Mouse (Mus musculus) kidney, embryonic 16.5 days (tissue): ENCODE measurements around the gene Slc44a1. TPM values are rescaled to one million over a fixed set of nuclear protein-coding genes. Genes with fewer than 3 reads are reported as not detected.

Experiments used
- ATAC-seq: fragments of 200-750 bp; cut with Nextera tagmentation; 2 replicates; pipeline ENCODE4 v1.8.0; 2017; ENCODE audit warnings: moderate TSS enrichment; ENCODE audit not compliant: low FRiP score, low TSS enrichment
- H3K27ac ChIP-seq: fragments of 300-500 bp; sonication (generic); 2 replicates; pipeline ENCODE4 v1.5.1; 2014; ENCODE audit warnings: low read length
- H3K27me3 ChIP-seq: fragments of 300-500 bp; sonication (generic); 2 replicates; pipeline ENCODE4 v1.6.1; 2014; ENCODE audit warnings: low read length, control low read depth, mixed read lengths; ENCODE audit not compliant: insufficient read depth
- H3K36me3 ChIP-seq: fragments of 300-500 bp; sonication (generic); 2 replicates; pipeline ENCODE4 v1.6.1; 2014; ENCODE audit warnings: low read length, control low read depth, mixed read lengths; ENCODE audit not compliant: insufficient read depth
- H3K4me1 ChIP-seq: fragments of 300-500 bp; sonication (generic); 2 replicates; pipeline ENCODE4 v1.6.1; 2014; ENCODE audit warnings: low read length, control low read depth, mixed read lengths; ENCODE audit not compliant: insufficient read depth
- H3K4me2 ChIP-seq: fragments of 300-500 bp; sonication (generic); replicated peaks from 2 replicates; pipeline ENCODE4 v1.6.1; 2014; ENCODE audit warnings: low read depth, low read length
- H3K4me3 ChIP-seq: fragments of 300-500 bp; sonication (generic); 2 replicates; pipeline ENCODE4 v1.5.1; 2014; ENCODE audit warnings: mild to moderate bottlenecking, low read length
- H3K9ac ChIP-seq: fragments of 300-500 bp; sonication (generic); replicated peaks from 2 replicates; pipeline ENCODE4 v1.6.1; 2014; ENCODE audit warnings: low read length
- H3K9me3 ChIP-seq: fragments of 300-500 bp; sonication (generic); 2 replicates; pipeline ENCODE4 v1.6.1; 2016; ENCODE audit warnings: low read length, control low read depth
- WGBS: fragments of 180-500 bp; shearing (Covaris S2); extraction: QIAGEN DNeasy Blood & Tissue Kit; methylation state at CpG from one replicate; pipeline ENCODE4 v1.1.7; 2014; 5-methylcytosine and 5-hydroxymethylcytosine counted together
- polyA plus RNA-seq: library from polyadenylated mRNA; unstranded; fragments of >200 nt; fragmentation: Nextera tagmentation; extraction: Ambion mirVana; gene quantifications from 2 replicates; pipeline ENCODE4 v1.2.1, GENCODE M21; 2015

The Slc44a1 gene
- polyA plus RNA-seq, 1 experiment from 2014 or later = 33.7 TPM

DNA sequence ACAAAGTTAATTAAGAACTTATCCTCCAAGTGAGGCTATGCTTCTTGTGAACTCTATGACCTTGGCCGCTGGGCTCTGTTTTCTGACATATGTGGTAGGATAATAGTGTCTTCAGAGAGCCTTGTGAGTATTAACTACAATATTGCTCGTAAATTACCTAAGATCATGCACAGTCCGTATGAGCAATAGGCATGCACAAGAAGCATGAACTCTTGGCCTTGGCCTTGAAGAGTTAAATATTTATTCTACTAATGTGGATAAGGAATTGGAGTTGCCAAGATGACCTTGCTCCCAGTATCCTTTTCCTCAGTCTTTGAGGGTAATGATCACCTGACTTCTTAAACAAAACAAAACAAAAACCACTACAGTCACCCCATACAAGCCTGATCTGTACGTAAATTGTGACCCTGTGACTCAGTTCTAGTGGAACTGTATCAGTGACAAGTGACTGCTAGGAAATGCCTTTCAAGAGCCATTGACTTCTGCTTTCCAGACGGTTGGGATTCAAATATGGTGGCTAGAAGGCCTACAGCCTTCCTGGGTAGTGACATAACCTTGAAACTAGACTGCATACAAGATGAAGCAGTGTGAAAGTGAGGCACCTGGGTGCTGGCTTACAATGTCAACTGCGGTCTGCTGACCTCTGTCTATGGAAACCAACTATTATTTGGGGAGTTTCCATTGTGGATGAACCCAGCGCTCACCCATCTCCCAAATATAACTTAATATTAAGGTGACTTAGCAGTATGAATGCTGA, 150.7 kb downstream of the Slc44a1 start:
- H3K9ac ChIP-seq = no peak overlapping the region
- no peaks in the 10 kb centered on the region for H3K27me3 ChIP-seq
- no peak for ATAC-seq
- 77% methylated on average over 7 of the region's 7 CpGs for WGBS
- H3K4me1 ChIP-seq = peaks cover 12% of the 10 kb centered on the region; the same call in 1 of the 2 replicates
- no peak overlapping the region for H3K4me3 ChIP-seq
- no peak overlapping the region for H3K4me2 ChIP-seq
- H3K27ac ChIP-seq = no peak overlapping the region
- no peaks in the 10 kb centered on the region for H3K36me3 ChIP-seq
- no peaks in the 10 kb centered on the region for H3K9me3 ChIP-seq

GRCm38 (mm10) chr4:53591536-53591935, 151.3 kb downstream of the Slc44a1 start:
- H3K4me2 ChIP-seq = no peak overlapping the region
- H3K4me3 ChIP-seq = no peak overlapping the region
- peaks cover 13% of the 10 kb centered on the region; the same call in 1 of the 2 replicates for H3K4me1 ChIP-seq
- no peaks in the 10 kb centered on the region for H3K27me3 ChIP-seq
- no peak overlapping the region for H3K9ac ChIP-seq
- no peak overlapping the region; the same call in 1 of the 2 replicates for H3K27ac ChIP-seq
- H3K36me3 ChIP-seq = no peaks in the 10 kb centered on the region
- 93% methylated on average over 11 of the region's 11 CpGs for WGBS
- H3K9me3 ChIP-seq = no peaks in the 10 kb centered on the region
- ATAC-seq = no peak

DNA sequence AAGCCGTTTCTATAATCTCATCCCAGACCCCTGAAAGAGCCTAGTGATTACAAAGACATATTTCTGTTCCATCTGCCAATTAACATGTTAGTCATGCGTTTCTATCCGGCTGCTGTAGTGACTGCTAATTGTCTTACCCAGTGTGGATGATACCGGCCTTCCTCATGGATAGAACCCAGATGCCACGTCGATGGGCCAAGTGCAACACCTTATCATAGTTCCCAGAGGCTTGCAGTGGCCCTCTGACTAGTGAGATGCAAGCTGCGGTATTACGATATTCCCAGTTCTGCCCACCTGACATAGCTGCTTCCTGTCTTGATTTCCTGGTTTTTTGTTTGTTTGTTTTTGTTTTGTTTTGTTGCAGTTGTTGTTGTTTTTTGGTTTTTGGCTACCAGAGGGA, 151.7 kb downstream of the Slc44a1 start:
- ATAC-seq = no peak
- 82% methylated on average over 8 of the region's 8 CpGs for WGBS

DNA sequence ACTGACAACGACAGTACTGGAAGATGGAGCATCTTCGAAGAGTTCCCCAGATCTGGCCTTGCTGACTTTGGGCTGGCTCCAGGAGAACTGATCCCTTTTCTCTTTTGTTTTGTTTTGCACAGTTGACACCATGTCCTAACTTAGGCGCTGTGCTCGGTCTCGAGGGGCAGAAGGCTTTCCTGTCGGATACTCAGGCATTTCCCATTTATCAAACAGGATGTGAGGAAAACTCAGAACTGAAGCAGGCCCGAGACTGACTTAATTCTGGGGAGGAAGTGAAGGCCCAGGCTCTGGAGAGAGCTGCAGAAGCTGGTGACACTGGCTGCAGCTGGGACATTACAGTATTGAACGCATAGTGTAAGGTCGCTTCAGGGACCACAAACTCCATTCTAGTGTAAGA, 152.2 kb downstream of the Slc44a1 start:
- H3K9ac ChIP-seq = no peak overlapping the region
- WGBS = 37% methylated on average over 9 of the region's 9 CpGs
- ATAC-seq = no peak
- no peaks in the 10 kb centered on the region for H3K27me3 ChIP-seq
- no peaks in the 10 kb centered on the region for H3K36me3 ChIP-seq
- H3K4me2 ChIP-seq = no peak overlapping the region
- no peaks in the 10 kb centered on the region for H3K9me3 ChIP-seq
- H3K4me1 ChIP-seq = peaks cover 19% of the 10 kb centered on the region
- no peak overlapping the region for H3K4me3 ChIP-seq
- H3K27ac ChIP-seq = peak overlapping the region; percentile 64

More for the DNA sequence above, 151.7 kb downstream of the Slc44a1 start:
- Histone ChIP-seq H3K27me3 (no peaks in the 10 kb centered on the region), H3K9ac (no peak overlapping the region), H3K4me1 (peaks cover 18% of the 10 kb centered on the region), H3K27ac (peak overlapping the region; percentile 64), H3K36me3 (no peaks in the 10 kb centered on the region), H3K9me3 (no peaks in the 10 kb centered on the region), H3K4me3 (no peak overlapping the region), H3K4me2 (no peak overlapping the region)

DNA sequence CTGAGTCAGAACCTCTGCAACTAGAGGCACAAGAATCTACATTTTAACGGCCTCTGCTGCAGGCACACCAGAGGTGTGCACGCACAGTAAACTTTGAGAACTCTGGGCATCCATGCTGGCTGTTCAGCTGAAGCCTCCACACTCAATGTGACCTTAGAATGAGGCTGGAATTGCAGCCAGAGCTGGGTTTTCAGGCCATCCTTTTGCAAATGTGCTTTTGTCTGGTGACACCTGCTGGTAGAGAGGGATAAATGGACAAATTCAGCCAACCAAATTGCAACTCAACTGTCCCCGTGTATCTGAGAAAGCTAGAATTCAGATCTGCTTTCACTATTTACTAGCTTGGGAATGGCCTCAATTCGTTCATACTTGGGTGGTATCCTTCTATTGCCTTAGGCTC, 154.0 kb downstream of the Slc44a1 start:
- no peak overlapping the region for H3K27ac ChIP-seq
- ATAC-seq = no peak
- WGBS = 15% methylated on average over 4 of the region's 4 CpGs
- no peak overlapping the region for H3K9ac ChIP-seq
- H3K9me3 ChIP-seq = no peaks in the 10 kb centered on the region
- no peak overlapping the region for H3K4me2 ChIP-seq
- peaks cover 19% of the 10 kb centered on the region for H3K4me1 ChIP-seq
- H3K4me3 ChIP-seq = no peak overlapping the region
- no peaks in the 10 kb centered on the region for H3K36me3 ChIP-seq
- H3K27me3 ChIP-seq = no peaks in the 10 kb centered on the region

- Histone ChIP-seq H3K36me3 (no peaks in the 10 kb centered on the region), H3K27me3 (no peaks in the 10 kb centered on the region), H3K4me3 (no peak overlapping the region), H3K4me2 (no peak overlapping the region), H3K9me3 (no peaks in the 10 kb centered on the region), H3K4me1 (peaks cover 19% of the 10 kb centered on the region), H3K9ac (no peak overlapping the region), H3K27ac (peak overlapping the region; percentile 59; the same call in 1 of the 2 replicates)
- ATAC-seq = peak; percentile 80
- 70% methylated on average over 12 of the region's 12 CpGs for WGBS
These were observed 155.2 kb downstream of the Slc44a1 start for GRCm38 (mm10) chr4:53595246-53596062.

DNA sequence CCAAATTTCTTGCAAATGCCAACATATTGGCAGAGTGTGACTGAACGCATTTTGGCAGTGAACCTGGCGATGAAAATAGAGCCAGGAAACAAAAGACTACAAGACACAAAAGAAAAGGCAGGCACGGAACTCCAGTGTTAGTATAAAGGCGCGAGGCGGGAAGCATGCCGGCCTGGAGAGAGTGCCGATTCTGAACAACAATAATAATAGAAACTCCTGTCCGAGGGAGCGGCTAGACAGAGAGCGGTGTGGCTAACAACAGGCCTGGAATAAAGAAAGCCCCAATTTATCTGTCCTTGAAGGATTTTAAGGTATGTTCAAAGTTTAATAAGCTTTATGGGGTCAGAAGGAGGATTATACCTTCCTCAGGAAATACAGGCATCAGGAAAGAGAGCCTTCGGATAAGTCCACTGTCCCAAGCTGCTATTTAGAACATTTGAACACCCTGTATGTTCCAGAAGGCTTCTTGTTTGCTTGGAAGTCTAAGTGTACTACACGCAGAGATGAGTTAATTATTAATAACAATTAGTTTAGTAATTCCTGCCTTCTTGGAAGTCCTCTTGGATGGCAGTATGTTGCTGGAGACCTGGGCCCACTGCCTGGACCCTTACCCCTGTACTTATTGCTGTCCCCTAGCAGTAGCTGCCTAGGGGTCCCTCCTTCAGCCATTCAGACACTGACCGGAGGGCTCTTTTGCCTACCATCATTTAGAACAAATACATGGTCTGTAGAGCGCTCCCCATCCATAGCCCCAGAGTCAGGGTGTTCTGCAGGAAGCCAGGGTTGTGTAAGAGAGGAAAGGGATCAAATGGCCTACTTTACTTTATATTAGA, 156.1 kb downstream of the Slc44a1 start:
- Histone ChIP-seq H3K27ac (peak overlapping the region; percentile 59; the same call in 1 of the 2 replicates), H3K9ac (no peak overlapping the region), H3K36me3 (no peaks in the 10 kb centered on the region), H3K4me2 (no peak overlapping the region), H3K4me3 (no peak overlapping the region), H3K27me3 (no peaks in the 10 kb centered on the region), H3K9me3 (no peaks in the 10 kb centered on the region), H3K4me1 (peaks cover 19% of the 10 kb centered on the region)
- ATAC-seq = peak; percentile 39
- WGBS = 75% methylated on average over 15 of the region's 15 CpGs

- Histone ChIP-seq H3K4me2 (no peak overlapping the region), H3K36me3 (no peaks in the 10 kb centered on the region), H3K9ac (no peak overlapping the region), H3K27ac (no peak overlapping the region), H3K27me3 (no peaks in the 10 kb centered on the region), H3K4me1 (peaks cover 11% of the 10 kb centered on the region), H3K4me3 (no peak overlapping the region), H3K9me3 (no peaks in the 10 kb centered on the region)
- 45% methylated on average over 6 of the region's 6 CpGs for WGBS
- no peak for ATAC-seq
These were observed 160.2 kb downstream of the Slc44a1 start for GRCm38 (mm10) chr4:53600462-53600861.

- H3K4me3 ChIP-seq = no peak overlapping the region
- no peak overlapping the region for H3K4me2 ChIP-seq
- ATAC-seq = no peak
- no peaks in the 10 kb centered on the region for H3K9me3 ChIP-seq
- no peaks in the 10 kb centered on the region for H3K36me3 ChIP-seq
- no peaks in the 10 kb centered on the region for H3K4me1 ChIP-seq
- H3K9ac ChIP-seq = no peak overlapping the region
- WGBS = 87% methylated on average over 5 of the region's 5 CpGs
- no peaks in the 10 kb centered on the region for H3K27me3 ChIP-seq
- no peak overlapping the region for H3K27ac ChIP-seq
These were observed 174.5 kb downstream of the Slc44a1 start for GRCm38 (mm10) chr4:53614576-53615225.
